Mouse (Mus musculus) CH12.LX (cell line): ENCODE data around the gene Cdsn. TPM values are rescaled to one million over a fixed set of nuclear protein-coding genes. Genes with fewer than 3 reads are reported as not detected.

Source experiments
- DNase-seq: peaks from one replicate; pipeline ENCODE4 v3.0.0-alpha.2; 2013; ENCODE audit errors: extremely low read depth
- H3K27ac ChIP-seq: 2 replicates; pipeline ENCODE4 v1.5.1; 2012; ENCODE audit warnings: low read depth, mild to moderate bottlenecking, control low read depth, moderate library complexity; ENCODE audit not compliant: insufficient read depth
- H3K27me3 ChIP-seq: replicated peaks from 2 replicates; pipeline ENCODE3; 2012; ENCODE audit warnings: inconsistent platforms
- H3K36me3 ChIP-seq, 2 experiments: replicated peaks in 1 of 2; 2 replicates each; pipeline versions ENCODE3 to v1.6.1; 2012; ENCODE audit warnings: inconsistent platforms in 1 of 2, low read length in 1 of 2, mild to moderate bottlenecking in 1 of 2, mixed read lengths in 1 of 2, moderate library complexity in 1 of 2; ENCODE audit not compliant: control insufficient read depth in 1 of 2, insufficient read depth in 1 of 2
- H3K4me1 ChIP-seq, 2 experiments: 2 replicates each; pipeline ENCODE4 v1.6.1; 2012; ENCODE audit warnings: inconsistent platforms in 1 of 2, moderate library complexity in 1 of 2; ENCODE audit not compliant: insufficient read depth in 2 of 2, control insufficient read depth in 1 of 2
- H3K4me2 ChIP-seq: 2 replicates; pipeline ENCODE4 v1.6.1; 2012; ENCODE audit warnings: low read depth, mild to moderate bottlenecking, control low read depth; ENCODE audit not compliant: poor library complexity, insufficient read depth, severe bottlenecking
- H3K4me3 ChIP-seq, 3 experiments: fragments of 150-350 bp in 1 of 3; sonication (generic) in 1 of 3; replicated peaks in 1 of 3; 2 replicates each; pipeline versions ENCODE3 to v1.5.1; 2011 to 2012; ENCODE audit warnings: low read depth in 2 of 3, low read length in 2 of 3, mild to moderate bottlenecking in 2 of 3, moderate library complexity in 2 of 3, control low read depth in 1 of 3, improper control_type of control experiment in 1 of 3, inconsistent platforms in 1 of 3, mixed read lengths in 1 of 3; ENCODE audit not compliant: poor library complexity in 1 of 3
- H3K79me2 ChIP-seq: replicated peaks from 2 replicates; pipeline ENCODE4 v1.6.1; 2012; ENCODE audit warnings: mild to moderate bottlenecking, moderate library complexity; ENCODE audit not compliant: control insufficient read depth, poor library complexity, insufficient read depth, severe bottlenecking; ENCODE audit errors: extremely low read depth
- H3K9ac ChIP-seq: 2 replicates; pipeline ENCODE4 v1.6.1; 2012; ENCODE audit warnings: low read depth, mild to moderate bottlenecking, control low read depth, moderate library complexity; ENCODE audit not compliant: insufficient read depth
- H3K9me3 ChIP-seq: replicated peaks from 2 replicates; pipeline ENCODE3; 2012; ENCODE audit warnings: low read length, inconsistent platforms, mixed read lengths
- BHLHE40 ChIP-seq: IDR thresholded peaks from 2 replicates; pipeline ENCODE4 v1.6.1; 2011; ENCODE audit warnings: mild to moderate bottlenecking, low read depth, low read length, improper control_type of control experiment
- CHD1 ChIP-seq: IDR thresholded peaks from 2 replicates; pipeline ENCODE4 v1.6.1; 2012; ENCODE audit warnings: low read depth, low read length, improper control_type of control experiment, inconsistent platforms
- CHD2 ChIP-seq: IDR thresholded peaks from 2 replicates; pipeline ENCODE4 v1.6.1; 2011; ENCODE audit warnings: low read length, improper control_type of control experiment
- E2F4 ChIP-seq: IDR thresholded peaks from 2 replicates; pipeline ENCODE4 v1.6.1; 2011; ENCODE audit warnings: low read depth, low read length, improper control_type of control experiment; ENCODE audit not compliant: insufficient replicate concordance
- ELF1 ChIP-seq: IDR thresholded peaks from 2 replicates; pipeline ENCODE4 v1.6.1; 2014; ENCODE audit warnings: low read depth, mild to moderate bottlenecking, inconsistent platforms, low read length, improper control_type of control experiment
- EP300 ChIP-seq: IDR thresholded peaks from 2 replicates; pipeline ENCODE4 v1.6.1; 2011; ENCODE audit warnings: low read length, improper control_type of control experiment
- ETS1 ChIP-seq: conservative IDR thresholded peaks from 2 replicates; pipeline ENCODE4 v1.6.1; 2012; ENCODE audit warnings: low read depth, mild to moderate bottlenecking, inconsistent platforms, low read length, improper control_type of control experiment, moderate library complexity
- JUN ChIP-seq: IDR thresholded peaks from 2 replicates; pipeline ENCODE4 v1.6.1; 2011; ENCODE audit warnings: low read depth, mild to moderate bottlenecking, low read length, improper control_type of control experiment, moderate library complexity; ENCODE audit not compliant: insufficient read depth
- KAT2A ChIP-seq: IDR thresholded peaks from 2 replicates; pipeline ENCODE4 v1.6.1; 2012; ENCODE audit warnings: low read length, improper control_type of control experiment, inconsistent platforms; ENCODE audit not compliant: insufficient replicate concordance
- MAX ChIP-seq: IDR thresholded peaks from 2 replicates; pipeline ENCODE4 v1.6.1; 2011; ENCODE audit warnings: low read length, improper control_type of control experiment
- MAZ ChIP-seq: IDR thresholded peaks from 2 replicates; pipeline ENCODE4 v1.6.1; 2012; ENCODE audit warnings: low read depth, mild to moderate bottlenecking, inconsistent platforms, low read length, improper control_type of control experiment, moderate library complexity
- MEF2A ChIP-seq: IDR thresholded peaks from 2 replicates; pipeline ENCODE4 v1.6.1; 2014; ENCODE audit warnings: low read depth, mild to moderate bottlenecking, inconsistent platforms, low read length, improper control_type of control experiment, borderline replicate concordance
- MXI1 ChIP-seq: IDR thresholded peaks from 2 replicates; pipeline ENCODE4 v1.6.1; 2011; ENCODE audit warnings: mild to moderate bottlenecking, low read depth, low read length, improper control_type of control experiment
- MYC ChIP-seq: IDR thresholded peaks from 2 replicates; pipeline ENCODE4 v1.6.1; 2011; ENCODE audit warnings: low read depth, mild to moderate bottlenecking, improper control_type of control experiment, low read length
- NRF1 ChIP-seq: IDR thresholded peaks from 2 replicates; pipeline ENCODE4 v1.6.1; 2014; ENCODE audit warnings: low read depth, mild to moderate bottlenecking, inconsistent platforms, low read length, improper control_type of control experiment, moderate library complexity
- PAX5 ChIP-seq: IDR thresholded peaks from 2 replicates; pipeline ENCODE4 v1.6.1; 2012; ENCODE audit warnings: low read length, inconsistent platforms, mixed read lengths
- POLR2A ChIP-seq: IDR thresholded peaks from 2 replicates; pipeline ENCODE4 v1.6.1; 2011; ENCODE audit warnings: low read depth, mild to moderate bottlenecking, improper control_type of control experiment, low read length
- POLR2AphosphoS2 ChIP-seq: IDR thresholded peaks from 2 replicates; pipeline ENCODE4 v1.6.1; 2011; ENCODE audit warnings: low read depth, low read length, improper control_type of control experiment
- RCOR1 ChIP-seq: conservative IDR thresholded peaks from 2 replicates; pipeline ENCODE4 v1.6.1; 2012; ENCODE audit warnings: low read depth, mild to moderate bottlenecking, inconsistent platforms, low read length, improper control_type of control experiment
- SIN3A ChIP-seq: IDR thresholded peaks from 2 replicates; pipeline ENCODE4 v1.6.1; 2012; ENCODE audit warnings: low read length, improper control_type of control experiment, inconsistent platforms
- SMC3 ChIP-seq: IDR thresholded peaks from 2 replicates; pipeline ENCODE4 v1.6.1; 2011; ENCODE audit warnings: low read depth, low read length, improper control_type of control experiment
- TBP ChIP-seq: conservative IDR thresholded peaks from 2 replicates; pipeline ENCODE4 v1.6.1; 2011; ENCODE audit warnings: low read depth, low read length, improper control_type of control experiment
- UBTF ChIP-seq: IDR thresholded peaks from 2 replicates; pipeline ENCODE4 v1.6.1; 2012; ENCODE audit warnings: low read depth, mild to moderate bottlenecking, inconsistent platforms, low read length, improper control_type of control experiment, moderate library complexity
- USF1 ChIP-seq: IDR thresholded peaks from 2 replicates; pipeline ENCODE4 v1.6.1; 2014; ENCODE audit warnings: low read depth, mild to moderate bottlenecking, inconsistent platforms, low read length, improper control_type of control experiment
- USF2 ChIP-seq: conservative IDR thresholded peaks from 2 replicates; pipeline ENCODE4 v1.6.1; 2011; ENCODE audit warnings: low read depth, low read length, improper control_type of control experiment
- ZC3H11A ChIP-seq: IDR thresholded peaks from 2 replicates; pipeline ENCODE4 v1.6.1; 2012; ENCODE audit warnings: low read depth, mild to moderate bottlenecking, inconsistent platforms, low read length, improper control_type of control experiment
- ZKSCAN1 ChIP-seq: IDR thresholded peaks from 2 replicates; pipeline ENCODE4 v1.6.1; 2012; ENCODE audit warnings: low read depth, inconsistent platforms, low read length, improper control_type of control experiment, borderline replicate concordance
- ZNF384 ChIP-seq: IDR thresholded peaks from 2 replicates; pipeline ENCODE4 v1.6.1; 2012; ENCODE audit warnings: low read depth, low read length, improper control_type of control experiment, inconsistent platforms
- dilution Hi-C: fragments of 300-500 bp; cut with MboI; formaldehyde crosslinking; loops from 2 replicates; pipeline ENCODE4 v1.14.3; 2020; ENCODE audit warnings: low sequenced_read_pairs; ENCODE audit not compliant: extremely low pct_unique_long_range_greater_than_20kb, extremely low pct_ligation_motif_present
- in situ Hi-C: fragments of 300-500 bp; cut with MboI; formaldehyde crosslinking; loops from 3 replicates; pipeline ENCODE4 v1.14.3; 2019; ENCODE audit warnings: low sequenced_read_pairs, low pct_ligation_motif_present, low pct_unique_long_range_greater_than_20kb, mixed read lengths
- polyA plus RNA-seq: library from polyadenylated mRNA; unstranded; fragments of >175 nt; gene quantifications from 2 replicates; pipeline ENCODE4 v1.2.1, GENCODE M21; 2012; ENCODE audit warnings: low read depth; ENCODE audit not compliant: insufficient read length
- total RNA-seq, 2 experiments: library from RNA; depleted of rRNA; stranded (reverse); fragments of 300-350 nt in 1 of 2; fragments of >200 nt in 1 of 2; gene quantifications; 2 replicates each; pipeline ENCODE4 v1.2.3; 2012 to 2014

Gene Cdsn
- total and polyA plus RNA-seq, 3 experiments, result 0.17 to 1.4 (median 0.76) TPM

DNA sequence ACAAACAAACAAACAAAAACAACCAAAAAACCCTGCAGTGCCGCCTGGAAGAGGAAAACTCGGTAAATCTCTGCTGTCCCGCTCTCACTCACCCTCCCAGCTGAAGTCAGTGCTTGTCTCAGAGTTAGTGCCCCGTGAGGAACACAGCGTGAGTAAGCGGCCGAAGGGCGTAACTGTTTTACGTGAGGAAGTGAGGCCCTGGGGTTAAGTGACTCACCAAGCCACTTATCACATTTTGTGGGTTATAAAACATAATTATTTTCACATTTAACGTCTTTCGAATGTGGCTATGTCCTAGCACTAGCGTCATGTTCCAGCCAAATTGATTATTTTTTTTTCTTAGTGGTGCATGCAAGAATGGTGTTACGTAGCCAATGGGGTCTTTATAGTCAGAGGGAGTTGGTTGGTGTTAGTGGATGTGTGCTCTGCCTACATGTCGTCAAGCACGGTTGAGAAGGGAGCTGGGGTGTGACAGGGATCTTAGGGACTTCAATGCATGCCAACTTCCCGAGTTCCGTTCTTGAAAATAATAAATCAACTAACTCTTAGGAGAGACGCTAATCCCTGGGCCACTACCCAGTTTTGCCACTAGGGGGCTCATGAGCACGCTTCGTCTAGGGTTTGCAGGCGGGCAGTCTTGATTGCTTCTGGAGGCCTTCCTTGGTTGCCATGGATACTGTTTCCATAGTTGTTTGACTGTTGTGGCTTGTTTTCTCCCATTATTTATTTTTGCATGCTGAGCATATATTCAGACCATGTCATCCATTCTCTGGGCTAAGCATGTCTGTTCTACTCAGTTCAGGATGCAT lies 38.7 kb downstream of the Cdsn start (continued):
- TF ChIP-seq ELF1, result no peak
- TF ChIP-seq SMC3, result peak; percentile 66
- no peak for TF ChIP-seq KAT2A
- TF ChIP-seq ETS1, result no peak
- TF ChIP-seq USF2, result no peak
- no peak for TF ChIP-seq POLR2AphosphoS2
- no peak for TF ChIP-seq EP300
- no peak for TF ChIP-seq CHD2
- no peak for TF ChIP-seq ZC3H11A
- TF ChIP-seq UBTF, result no peak
- TF ChIP-seq SIN3A, result no peak
- peak; percentile 41; the same call in 1 of the 2 replicates for TF ChIP-seq MXI1
- no peak for TF ChIP-seq RCOR1
- no peak for TF ChIP-seq TBP
- TF ChIP-seq USF1, result no peak
- TF ChIP-seq PAX5, result no peak
- no peak for TF ChIP-seq ZKSCAN1

DNA sequence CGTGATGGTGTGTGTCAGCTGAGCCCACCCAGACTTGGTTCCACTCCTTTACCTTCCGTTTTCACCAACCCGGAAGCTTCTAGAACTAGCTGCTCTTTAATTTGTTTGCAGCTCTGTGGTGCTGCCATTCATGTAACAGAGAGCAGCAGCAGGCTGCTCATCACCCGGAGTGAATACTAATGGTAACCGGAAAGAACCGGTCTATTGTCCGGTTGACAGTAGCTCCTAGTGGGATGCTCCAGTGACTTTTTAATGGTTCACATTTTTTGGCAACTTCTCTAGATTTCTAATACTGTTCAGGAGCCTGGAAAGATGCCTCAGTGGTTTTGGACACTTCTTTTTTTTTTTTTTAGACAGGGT lies 39.3 kb downstream of the Cdsn start:
- dilution Hi-C loops (no loop called here), in situ Hi-C loops (no loop called here)
- TF ChIP-seq NRF1 (no peak), JUN (no peak), MAZ (no peak), ZNF384 (no peak), MEF2A (no peak), RCOR1 (no peak), POLR2A (no peak), CHD2 (no peak), BHLHE40 (no peak), CHD1 (no peak), SMC3 (no peak), USF2 (no peak), MAX (no peak), E2F4 (no peak), ZC3H11A (no peak), ETS1 (no peak), MYC (no peak)
- no peak for DNase-seq
- H3K4me2 ChIP-seq, result no peak overlapping the region
- no peak overlapping the region for H3K9ac ChIP-seq
- no peaks in the 10 kb centered on the region for H3K79me2 ChIP-seq
- peaks cover 0 to 6% of the 10 kb centered on the region in 2 experiments; a peak in 2 of 4 replicates for H3K4me1 ChIP-seq
- peaks cover 7% of the 10 kb centered on the region for H3K9me3 ChIP-seq
- H3K27ac ChIP-seq, result no peak overlapping the region
- no peak overlapping the region for H3K4me3 ChIP-seq
- H3K36me3 ChIP-seq, result no peaks in the 10 kb centered on the region
- H3K27me3 ChIP-seq, result peaks cover 16% of the 10 kb centered on the region
